Mouse (Mus musculus) left cerebral cortex, adult 11 months (tissue): ENCODE measurements around the gene Fpr-rs7.

Experiments
- DNase-seq: peaks from one replicate; pipeline ENCODE4 v3.0.0; 2022; ENCODE audit warnings: low spot score

Gene Fpr-rs7

DNA sequence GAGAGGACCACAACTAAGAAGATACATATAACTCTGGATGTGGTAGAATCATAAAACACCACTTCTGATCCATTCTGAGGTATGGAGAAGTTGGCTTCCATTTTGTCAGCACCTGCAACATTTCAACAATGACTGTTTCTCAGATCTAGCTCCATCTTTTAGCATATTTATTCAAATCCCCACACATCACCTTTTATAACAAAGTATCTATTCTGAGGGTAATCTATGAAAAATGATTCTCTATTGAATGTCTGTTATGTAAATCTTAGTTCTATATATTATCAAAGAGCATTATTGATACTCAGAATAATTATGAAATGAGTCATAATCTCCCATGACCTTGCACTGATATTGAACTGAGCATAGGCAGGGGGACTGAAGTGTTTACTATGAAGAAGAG is at the start of gene Fpr-rs7:
TSS of gene Fpr-rs7 (minus strand) at position 101 of the 400 bp plus-strand sequence.
- no peak for DNase-seq

DNA sequence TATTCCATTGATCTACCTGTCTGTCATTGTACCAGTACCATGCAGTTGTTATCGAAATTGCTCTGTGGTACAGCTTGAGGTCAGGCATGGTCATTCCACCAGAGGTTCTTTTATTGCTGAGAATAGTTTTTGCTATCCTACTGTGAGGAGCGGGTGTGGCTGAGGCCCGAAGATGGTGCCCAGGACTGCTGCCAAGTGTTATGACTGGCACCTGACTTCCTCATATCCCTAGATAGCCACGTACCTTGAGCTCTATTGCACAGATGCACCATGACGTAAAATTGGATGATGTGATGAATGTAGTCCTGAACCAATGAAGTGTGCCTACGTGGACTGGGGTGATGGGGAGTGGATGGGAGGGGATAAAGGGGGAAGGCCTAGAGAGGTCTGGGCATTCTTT is 39.9 kb downstream of the Fpr-rs7 start:
- DNase-seq, result no peak

DNA sequence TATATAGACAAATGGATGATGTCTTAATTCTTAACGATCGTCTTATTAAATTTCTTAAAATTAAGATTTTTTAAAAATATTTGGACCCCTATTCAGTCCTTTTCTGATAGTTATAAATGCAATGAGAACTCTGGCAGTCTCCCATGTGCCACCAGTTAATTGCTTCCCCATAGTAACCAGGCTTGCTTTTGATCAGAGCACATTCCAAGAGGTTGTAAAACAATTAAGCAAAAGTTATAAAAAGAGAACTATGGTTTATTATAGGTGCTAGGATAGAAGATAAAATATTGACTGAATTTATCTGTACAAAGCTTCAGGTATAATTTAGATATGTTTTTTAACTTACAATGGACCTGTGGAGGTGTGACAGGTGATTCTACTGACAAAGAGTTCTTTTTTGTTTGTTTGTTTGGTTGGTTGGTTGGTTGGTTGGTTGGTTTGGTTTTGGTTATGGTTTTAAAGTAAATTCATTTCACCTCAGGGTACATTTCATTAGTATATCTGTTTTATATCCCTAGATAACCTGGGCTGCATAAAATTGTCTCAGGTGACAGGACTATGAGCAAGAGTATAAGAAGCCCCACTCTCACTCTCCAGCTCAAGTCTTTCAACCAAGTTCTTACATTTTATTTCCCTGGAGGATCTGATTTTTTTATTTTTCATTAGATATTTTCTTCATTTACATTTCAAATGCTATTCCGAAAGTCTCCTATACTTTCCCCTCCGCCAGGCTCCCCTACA is 42.2 kb downstream of the Fpr-rs7 start:
- no peak for DNase-seq
